Mouse (Mus musculus) urinary bladder, postnatal 4 days (tissue): ENCODE measurements around the gene Itpr1.

Source experiments
- DNase-seq, 2 experiments: peaks; one replicate each; pipeline ENCODE4 v3.0.0; 2021 to 2022; ENCODE audit warnings: low spot score in 2 of 2

Gene Itpr1

GRCm38 (mm10) chr6:108276880-108277507 lies 64.1 kb downstream of the Itpr1 start:
- DNase-seq, result no peak

- DNase-seq, result no peak
Observed at GRCm38 (mm10) chr6:108277622-108278396, 64.9 kb downstream of the Itpr1 start.

GRCm38 (mm10) chr6:108278826-108279630 lies 66.1 kb downstream of the Itpr1 start:
- no peak for DNase-seq

- DNase-seq, result no peak
Observed at GRCm38 (mm10) chr6:108282131-108282530, 69.2 kb downstream of the Itpr1 start.

- no peak for DNase-seq
Observed at GRCm38 (mm10) chr6:108282621-108283020, 69.7 kb downstream of the Itpr1 start.

GRCm38 (mm10) chr6:108284688-108285087 lies 71.8 kb downstream of the Itpr1 start:
- no peak for DNase-seq

GRCm38 (mm10) chr6:108288979-108289378 lies 76.1 kb downstream of the Itpr1 start:
- no peak for DNase-seq

- DNase-seq, result no peak
Observed at GRCm38 (mm10) chr6:108290978-108291377, 78.1 kb downstream of the Itpr1 start.

- no peak for DNase-seq
Observed at GRCm38 (mm10) chr6:108291556-108291955, 78.7 kb downstream of the Itpr1 start.

GRCm38 (mm10) chr6:108301856-108302255 lies 89.0 kb downstream of the Itpr1 start:
- no peak for DNase-seq

GRCm38 (mm10) chr6:108303619-108304567 lies 91.0 kb downstream of the Itpr1 start:
- no peak for DNase-seq

- DNase-seq, result no peak
Observed at GRCm38 (mm10) chr6:108305171-108305779, 92.4 kb downstream of the Itpr1 start.

- DNase-seq, result peak in 1 of 2 experiments; percentile 41
Observed at GRCm38 (mm10) chr6:108306240-108306639, 93.3 kb downstream of the Itpr1 start.

- DNase-seq, result no peak
Observed at GRCm38 (mm10) chr6:108306910-108307584, 94.2 kb downstream of the Itpr1 start.

- DNase-seq, result no peak
Observed at GRCm38 (mm10) chr6:108307770-108308169, 94.9 kb downstream of the Itpr1 start.

GRCm38 (mm10) chr6:108309391-108310182 lies 96.7 kb downstream of the Itpr1 start:
- DNase-seq, result no peak

- no peak for DNase-seq
Observed at GRCm38 (mm10) chr6:108313056-108313455, 100.2 kb downstream of the Itpr1 start.

- no peak for DNase-seq
Observed at GRCm38 (mm10) chr6:108313997-108314396, 101.1 kb downstream of the Itpr1 start.

- DNase-seq, result no peak
Observed at GRCm38 (mm10) chr6:108316268-108316824, 103.5 kb downstream of the Itpr1 start.
